Mouse (Mus musculus): ENCODE results near the gene Gm9376.

DNA sequence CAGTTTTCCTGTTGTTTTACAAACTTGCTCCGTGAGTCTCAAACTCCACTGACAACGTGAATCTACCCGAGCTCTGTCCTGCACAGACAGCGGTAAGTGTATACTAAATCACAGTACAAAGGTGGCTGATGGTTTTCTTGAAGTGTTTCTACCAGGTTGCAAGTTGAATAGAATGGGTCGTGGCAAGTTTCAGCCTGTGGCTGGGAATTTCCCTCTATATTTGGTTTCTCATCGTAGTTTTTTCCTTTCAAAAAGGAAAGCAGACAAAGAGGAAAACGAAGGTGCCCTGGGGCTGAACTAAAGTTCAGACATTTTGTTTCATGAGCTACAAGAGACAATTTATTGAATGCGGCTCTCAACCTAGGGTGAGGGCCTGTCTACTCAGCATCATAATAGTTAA is 40.3 kb downstream of the Gm9376 start:
- no peak for TF ChIP-seq CTCF (IDR thresholded peaks at IDR 0.05; ENCODE audit: low read depth)
- no peak for TF ChIP-seq EP300 (IDR thresholded peaks at IDR 0.05; ENCODE audit: low read depth)

All from liver, embryonic 14.5 days (tissue).